Mouse (Mus musculus): ENCODE results near the gene Dock9.

GRCm38 (mm10) chr14:121822506-121822905 lies 24.9 kb upstream of the Dock9 start:
- no peak for TF ChIP-seq CTCF (IDR thresholded peaks at IDR 0.05; ENCODE audit: low read depth)
- no peak for TF ChIP-seq EP300 (IDR thresholded peaks at IDR 0.05; ENCODE audit: low read depth)

All from heart, postnatal 0 days (tissue).